Mouse (Mus musculus): ENCODE results near the gene Mbd6.
A peak's percentile ranks its signal among the peaks of the same experiment; 100 is the strongest.
"Not testable (repeated sequence)": the region's sequence is repeated elsewhere in the genome, so short reads cannot be mapped to it uniquely, and the experiment has no call there.

The Mbd6 gene

DNA sequence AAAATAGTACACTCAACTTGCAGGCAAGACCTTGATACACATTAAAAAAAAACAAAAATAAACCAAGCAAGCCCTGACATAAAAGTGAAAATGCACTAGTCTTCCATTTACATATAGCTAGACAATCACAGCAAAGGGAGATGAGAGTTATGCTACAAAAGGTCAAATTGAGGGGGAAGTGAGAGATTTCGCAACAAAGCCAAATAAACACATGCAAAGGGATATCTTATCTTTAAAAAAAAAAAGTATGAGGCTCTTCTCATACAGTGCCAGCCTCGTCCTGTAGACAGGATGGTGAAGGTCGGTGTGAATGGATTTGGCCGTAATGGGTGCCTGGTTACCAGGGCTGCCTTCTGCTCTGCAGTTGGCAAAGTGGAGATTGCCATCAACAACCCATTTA is 24.0 kb upstream of the Mbd6 start:
- DNase-seq (ENCODE audit: low spot score in 2 of 2): no peak

GRCm38 (mm10) chr10:127312356-127312676 is 23.5 kb upstream of the Mbd6 start:
- DNase-seq (ENCODE audit: low spot score in 2 of 2): peak; percentile 61 to 73

DNA sequence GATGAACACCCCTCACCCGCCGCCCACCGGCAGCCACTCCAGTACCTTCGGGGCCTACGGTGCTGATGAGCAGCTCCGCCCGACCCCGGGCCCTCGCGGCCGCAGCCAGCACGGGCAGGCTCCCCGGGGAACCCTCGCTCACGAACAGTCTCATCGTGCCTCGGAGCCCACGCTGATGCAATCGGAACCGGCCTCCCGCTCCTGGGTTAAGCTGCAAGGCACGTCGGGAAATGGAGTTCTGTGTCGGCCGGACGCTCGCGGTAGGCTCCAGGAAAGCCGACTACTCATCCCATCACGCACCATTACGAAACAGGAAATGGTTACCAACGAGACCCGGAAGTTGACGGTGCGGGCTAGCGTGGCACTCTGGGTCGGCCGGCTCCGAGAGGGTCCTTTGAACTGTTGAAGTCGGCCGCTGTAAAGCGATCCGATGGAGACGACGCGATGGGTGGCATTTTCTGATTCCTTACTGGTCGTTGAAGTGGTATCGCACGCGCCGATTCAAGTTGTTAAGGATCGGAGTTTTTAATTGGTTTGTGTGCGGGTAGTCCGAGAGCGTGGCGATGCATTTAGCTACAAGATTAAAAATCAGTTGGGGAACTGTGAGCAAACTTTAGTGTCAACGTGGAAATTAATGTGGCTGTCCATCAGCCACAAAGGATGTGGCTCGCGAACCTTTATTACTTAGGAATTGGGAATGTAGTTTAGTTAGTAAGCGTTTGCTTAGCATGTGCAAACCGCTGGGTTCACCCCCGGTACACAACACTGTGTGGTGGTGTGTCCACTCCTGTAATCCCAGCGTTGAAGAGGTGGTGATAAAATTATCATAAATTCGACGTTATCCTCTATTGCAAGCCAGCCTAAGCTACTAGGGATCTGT is 22.9 kb upstream of the Mbd6 start, which contains the start of gene Mars:
TSS of gene Mars (minus strand) at position 311 of the 880 bp plus-strand sequence.
- peak; percentile 90 for DNase-seq (ENCODE audit: low spot score in 2 of 2)

DNA sequence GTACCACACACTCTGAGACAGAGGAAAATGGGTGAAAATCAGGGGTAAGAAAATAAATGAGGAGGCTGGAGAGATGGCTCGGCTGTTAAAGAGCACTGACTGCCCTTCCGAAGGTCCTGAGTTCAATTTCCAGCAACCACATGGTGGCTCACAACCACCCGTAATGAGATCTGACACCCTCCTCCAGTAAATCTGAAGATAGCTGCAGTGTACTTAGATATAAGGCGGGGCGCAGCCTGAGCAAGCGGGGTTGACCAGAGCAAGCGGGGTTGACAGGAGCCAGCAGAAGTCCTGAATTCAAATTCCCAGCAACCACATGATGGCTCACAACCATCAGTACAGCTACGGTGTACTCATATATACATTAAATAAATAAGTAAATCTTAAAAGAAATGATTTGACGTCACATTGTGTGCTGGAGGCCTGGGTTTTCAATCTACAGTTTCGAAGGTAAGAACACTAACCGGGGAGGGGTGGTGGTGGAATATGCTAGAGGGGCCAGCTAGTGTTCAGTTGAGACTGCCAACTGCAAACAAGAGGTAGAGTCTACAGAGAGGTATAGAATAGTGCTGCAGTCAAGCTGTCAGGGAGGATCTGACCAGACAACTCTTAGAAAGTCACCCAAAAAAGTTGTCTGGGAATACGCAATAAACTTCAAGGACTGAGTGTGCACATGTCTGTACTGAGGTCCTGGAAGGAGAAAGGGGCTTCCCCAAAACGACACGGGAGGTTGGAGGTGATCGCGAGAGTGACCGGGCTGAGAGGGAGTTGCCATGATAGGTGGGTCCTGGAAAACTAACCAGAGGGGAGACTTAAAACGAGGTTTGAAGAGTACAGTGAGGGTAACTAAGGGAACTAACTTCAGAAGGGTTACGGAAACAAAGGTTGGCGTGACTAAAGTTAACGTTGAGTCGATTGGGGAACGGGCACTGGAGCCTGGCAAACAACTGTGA is 22.0 kb upstream of the Mbd6 start:
- DNase-seq (ENCODE audit: low spot score in 2 of 2): no peak

DNA sequence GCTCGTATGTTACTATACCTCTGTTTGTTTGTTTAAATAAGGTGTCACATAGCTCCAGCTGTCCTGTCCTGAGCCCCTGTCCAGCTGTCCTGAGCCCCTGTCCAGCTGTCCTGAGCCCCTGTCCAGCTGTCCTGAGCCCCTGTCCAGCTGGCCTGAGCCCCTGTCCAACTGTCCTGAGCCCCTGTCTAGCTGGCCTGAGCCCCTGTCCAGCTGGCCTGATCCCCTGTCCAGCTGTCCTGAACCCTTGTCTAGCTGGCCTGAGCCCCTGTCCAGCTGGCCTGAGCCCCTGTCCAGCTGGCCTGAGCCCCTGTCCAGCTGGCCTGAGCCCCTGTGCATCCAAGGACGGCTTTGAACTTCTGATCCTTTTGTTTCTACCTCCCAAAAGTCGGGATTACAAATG is 20.3 kb upstream of the Mbd6 start:
- DNase-seq (ENCODE audit: low spot score in 2 of 2): not testable (repeated sequence)

DNA sequence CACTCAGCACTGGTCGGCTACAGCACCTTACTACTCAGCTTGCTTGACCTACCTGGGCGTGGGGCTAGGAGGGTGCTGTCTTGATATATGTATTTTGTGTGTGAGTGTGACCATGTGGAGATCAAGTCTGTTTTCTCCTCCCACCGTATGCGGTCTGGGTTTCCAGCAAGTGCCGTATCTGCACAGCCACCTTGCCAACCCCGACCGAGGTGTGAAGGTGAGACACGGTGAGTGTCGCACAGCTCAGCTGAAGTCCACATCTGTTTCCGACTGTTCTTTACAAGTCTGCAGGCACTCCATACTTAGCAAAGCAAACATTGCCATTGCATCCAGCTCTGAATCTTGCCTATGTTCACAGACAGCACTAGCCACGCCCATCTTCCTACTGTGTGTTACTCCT is 14.3 kb upstream of the Mbd6 start:
- DNase-seq (ENCODE audit: low spot score in 2 of 2): no peak

DNA sequence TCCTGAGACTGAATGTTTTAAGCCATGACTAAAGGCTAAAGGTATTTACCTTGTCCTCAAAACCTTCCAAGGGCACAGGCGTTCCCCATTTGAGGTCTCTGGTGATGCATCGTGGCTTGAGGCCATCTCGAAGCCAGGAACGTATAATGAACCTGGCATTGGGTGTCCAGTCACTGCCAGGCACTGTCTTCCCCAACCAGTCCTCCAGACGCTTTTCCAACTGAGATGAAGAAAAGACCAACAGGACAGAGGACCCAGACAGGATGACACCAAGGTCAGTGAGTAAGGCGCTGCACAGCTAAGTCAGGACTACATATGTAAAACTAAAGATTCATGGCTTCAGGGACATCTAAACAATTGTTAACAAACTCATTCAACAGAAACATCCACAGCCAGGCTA is 11.5 kb upstream of the Mbd6 start:
- DNase-seq (ENCODE audit: low spot score in 2 of 2): no peak

- DNase-seq (ENCODE audit: low spot score in 2 of 2): no peak
Observed at GRCm38 (mm10) chr10:127297015-127297871, 8.4 kb upstream of the Mbd6 start.

DNA sequence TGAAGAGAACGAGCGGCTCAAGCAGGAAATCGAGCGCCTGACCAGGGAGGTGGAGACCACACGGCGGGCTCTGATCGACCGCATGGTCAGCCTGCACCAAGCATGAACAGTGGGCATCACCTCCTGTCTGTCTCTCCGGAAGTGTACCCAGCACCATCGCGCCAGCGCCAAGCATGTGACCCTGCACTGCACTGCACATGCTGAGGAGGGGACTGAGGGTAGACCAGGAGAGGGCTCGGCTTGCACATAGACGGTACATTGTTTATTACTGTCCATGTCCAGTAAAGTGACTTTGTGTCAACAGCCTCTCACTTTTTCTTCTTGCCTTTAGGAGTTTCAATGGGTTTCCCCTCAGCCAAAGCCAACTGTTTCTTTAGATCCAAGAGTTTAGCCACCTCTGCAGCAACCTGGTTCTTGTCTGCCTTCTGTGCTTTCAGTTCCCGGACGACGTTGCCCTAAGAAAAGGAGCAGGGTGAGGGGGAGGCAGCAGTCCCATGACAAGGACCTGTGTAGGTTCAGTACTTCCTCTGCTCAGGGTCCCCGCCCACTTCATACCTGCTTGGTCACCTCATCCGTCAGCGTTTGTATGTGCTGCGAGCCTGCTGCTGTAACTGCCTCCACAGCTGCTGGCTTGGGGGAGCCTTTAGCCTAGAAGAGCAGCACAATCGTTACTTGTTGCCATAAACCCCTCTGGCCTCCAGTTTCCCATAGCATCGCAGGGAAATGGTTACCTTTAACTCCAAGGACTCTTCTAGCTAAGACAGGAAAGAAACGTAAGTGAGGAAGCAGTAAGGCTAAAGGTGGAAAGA is 7.4 kb upstream of the Mbd6 start:
- DNase-seq (ENCODE audit: low spot score in 2 of 2): no peak

- no peak for DNase-seq (ENCODE audit: low spot score in 2 of 2)
Observed at GRCm38 (mm10) chr10:127294895-127295510, 6.2 kb upstream of the Mbd6 start.

DNA sequence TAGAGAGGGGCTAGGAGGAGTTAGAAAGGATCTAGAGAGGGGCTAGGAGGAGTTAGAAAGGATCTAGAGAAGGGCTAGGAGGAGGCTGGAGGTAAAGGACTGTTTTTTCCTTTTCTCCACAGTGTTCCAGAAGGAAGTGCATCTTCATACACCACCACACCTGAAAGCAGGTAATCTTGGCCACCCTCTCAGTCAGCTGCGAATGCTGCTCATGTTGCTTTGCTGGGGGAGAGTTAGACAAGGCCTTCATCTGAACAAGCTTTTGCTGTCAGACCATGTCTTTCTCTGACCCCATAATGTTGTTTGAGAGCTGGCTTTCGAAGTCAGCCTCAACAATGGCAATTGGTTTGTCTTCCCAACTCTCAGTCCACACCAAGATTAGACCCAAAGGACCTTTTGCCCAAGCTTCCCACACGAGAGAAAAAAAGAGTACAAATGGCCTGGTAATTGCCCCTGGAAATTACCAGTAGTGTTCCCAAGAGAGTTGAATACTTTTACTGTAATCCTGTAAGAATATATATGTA is 4.8 kb upstream of the Mbd6 start:
- DNase-seq (ENCODE audit: low spot score in 2 of 2): no peak

DNA sequence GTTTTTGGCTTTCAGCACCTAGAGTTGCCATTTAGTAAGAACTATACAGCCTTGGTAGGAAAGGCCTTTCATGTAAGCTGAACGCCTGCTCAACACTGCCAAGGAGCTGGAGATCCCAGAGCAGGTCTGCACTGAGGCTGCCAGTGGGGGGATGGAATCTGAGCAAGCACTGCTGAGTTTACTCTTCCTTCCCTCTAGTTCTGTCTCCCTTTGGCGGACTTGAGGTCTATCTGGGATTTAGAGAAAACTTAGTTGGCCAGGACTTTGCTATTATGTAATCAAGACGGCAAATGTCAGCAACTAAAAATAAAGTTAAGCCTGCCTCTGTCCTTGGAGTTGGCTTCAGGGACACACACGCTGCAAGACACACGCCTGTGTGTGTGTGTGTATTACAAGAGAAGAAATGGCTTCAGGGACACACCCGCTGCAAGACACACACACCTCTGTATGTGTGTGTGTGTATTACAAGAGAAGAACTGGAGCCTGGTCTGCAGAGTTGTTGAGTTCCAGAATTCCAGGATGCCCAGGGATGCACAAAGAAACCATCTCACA is 4.2 kb upstream of the Mbd6 start:
- DNase-seq (ENCODE audit: low spot score in 2 of 2): no peak

- DNase-seq (ENCODE audit: low spot score in 2 of 2): no peak
Observed at GRCm38 (mm10) chr10:127291881-127292638, 3.2 kb upstream of the Mbd6 start.

DNA sequence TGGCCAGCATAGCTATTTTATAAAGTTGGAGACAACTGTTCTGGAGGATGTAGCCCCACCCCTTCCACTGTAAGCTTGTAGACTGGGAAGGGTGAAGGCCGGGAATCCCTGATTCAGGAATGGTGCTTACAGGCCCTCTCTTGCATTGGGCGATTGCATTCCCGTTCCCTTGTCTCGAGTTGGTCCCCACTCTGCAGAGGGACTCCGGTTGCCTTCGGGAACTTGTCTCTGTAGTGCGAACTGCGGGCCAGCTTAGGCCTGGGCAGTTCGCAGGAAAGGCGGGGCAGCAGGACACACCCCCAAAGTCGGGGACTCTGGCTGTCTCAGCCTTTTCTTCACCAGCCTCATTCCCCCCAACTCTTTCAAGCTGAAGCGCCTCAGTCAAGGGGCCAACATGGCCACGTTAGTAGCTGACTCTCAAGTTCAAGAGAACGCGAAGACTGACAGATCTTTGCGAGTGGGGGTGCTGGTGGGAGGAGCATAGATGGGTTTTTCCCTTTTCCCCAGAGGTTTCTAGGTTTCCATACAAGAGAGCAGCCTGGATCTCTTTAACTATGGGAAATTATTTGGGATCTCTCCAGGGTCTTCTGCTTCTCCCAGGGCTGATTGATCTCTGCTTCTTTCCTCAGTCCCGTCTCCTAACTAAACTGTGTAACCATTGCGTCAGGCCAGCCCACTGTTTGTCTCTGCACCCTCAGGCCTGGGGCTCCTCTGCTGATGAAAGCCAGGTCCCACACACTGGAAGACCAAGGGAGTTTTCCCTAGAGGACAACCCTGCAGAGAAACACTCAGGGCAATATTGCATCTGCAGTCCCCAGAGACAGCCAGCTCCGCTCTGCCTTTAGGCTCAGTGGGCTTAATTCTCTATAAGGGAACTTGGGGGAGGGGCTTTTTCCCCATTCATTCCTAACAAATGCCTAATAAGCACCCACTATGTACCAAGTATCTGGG is 2.4 kb upstream of the Mbd6 start:
- DNase-seq (ENCODE audit: low spot score in 2 of 2): no peak

GRCm38 (mm10) chr10:127290307-127290929 is 1.6 kb upstream of the Mbd6 start:
- peak; percentile 99 to 100 for DNase-seq (ENCODE audit: low spot score in 2 of 2)

DNA sequence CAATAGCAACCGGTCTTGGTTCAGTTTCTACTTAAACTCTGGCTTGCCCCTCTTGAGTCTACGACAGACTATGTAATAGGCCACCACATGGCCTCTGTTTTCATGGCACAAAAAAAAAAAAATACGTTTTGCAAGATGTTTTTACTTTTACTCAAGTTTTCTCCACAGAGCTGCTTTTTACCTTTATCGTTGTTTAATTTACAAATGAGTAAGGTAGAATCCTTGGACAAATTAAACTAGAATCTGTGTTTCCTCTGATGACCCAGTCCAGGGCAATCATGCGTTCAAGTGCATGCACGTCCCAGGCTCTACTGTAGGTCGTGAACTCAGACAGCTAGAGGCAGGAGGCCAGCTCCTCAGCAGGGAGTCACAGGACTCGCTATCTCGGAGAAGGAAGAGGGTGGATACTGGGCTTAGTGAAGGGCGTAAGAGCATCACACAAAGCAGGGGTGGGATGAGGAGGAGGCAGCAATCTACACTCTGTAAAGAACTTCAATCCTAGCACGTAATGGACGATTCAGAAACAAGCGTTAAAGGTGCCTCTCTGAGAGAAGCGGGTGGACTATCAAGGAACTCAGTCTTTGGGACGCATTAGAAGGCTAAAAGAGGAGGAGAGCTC is 864 bp upstream of the Mbd6 start:
- peak; percentile 34 to 57 for DNase-seq (ENCODE audit: low spot score in 2 of 2)

DNA sequence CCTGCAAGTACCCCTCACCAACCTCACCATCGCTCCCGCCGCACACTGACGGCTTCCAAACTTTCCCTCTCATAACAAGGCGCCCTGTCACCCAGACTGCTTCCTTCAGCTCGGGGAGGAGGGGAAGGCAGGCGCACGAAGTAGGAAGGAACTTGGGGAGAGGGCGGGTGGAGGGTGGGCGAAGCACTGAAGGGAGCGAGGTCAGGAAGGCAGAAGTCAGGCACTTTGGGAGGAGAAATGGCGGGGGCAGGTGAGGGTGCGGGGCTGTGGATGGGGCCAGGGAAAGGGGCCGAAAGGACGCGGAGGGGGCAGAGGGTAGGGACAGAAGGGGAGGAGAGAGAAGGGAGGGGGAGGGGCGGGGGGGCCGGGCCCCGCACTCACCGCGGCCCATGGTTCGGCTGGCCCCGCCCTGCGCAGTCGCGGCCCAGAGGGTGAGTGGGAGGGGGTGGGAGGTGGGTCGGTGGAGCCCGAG is 454 bp downstream of the Mbd6 start:
- peak in 1 of 2 experiments; percentile 43 for DNase-seq (ENCODE audit: low spot score in 2 of 2)

All from frontal cortex, postnatal 14 days (tissue).